Mouse (Mus musculus): ENCODE measurements around the gene Rbm18. TPM values are rescaled to one million over a fixed set of nuclear protein-coding genes. Genes with fewer than 3 reads are reported as not detected.
"Not testable (repeated sequence)": the region's sequence is repeated elsewhere in the genome, so short reads cannot be mapped to it uniquely, and the experiment has no call there.

Rbm18 gene
- polyA plus RNA-seq, 1 experiment from 2014 or later, result 63.6 TPM

DNA sequence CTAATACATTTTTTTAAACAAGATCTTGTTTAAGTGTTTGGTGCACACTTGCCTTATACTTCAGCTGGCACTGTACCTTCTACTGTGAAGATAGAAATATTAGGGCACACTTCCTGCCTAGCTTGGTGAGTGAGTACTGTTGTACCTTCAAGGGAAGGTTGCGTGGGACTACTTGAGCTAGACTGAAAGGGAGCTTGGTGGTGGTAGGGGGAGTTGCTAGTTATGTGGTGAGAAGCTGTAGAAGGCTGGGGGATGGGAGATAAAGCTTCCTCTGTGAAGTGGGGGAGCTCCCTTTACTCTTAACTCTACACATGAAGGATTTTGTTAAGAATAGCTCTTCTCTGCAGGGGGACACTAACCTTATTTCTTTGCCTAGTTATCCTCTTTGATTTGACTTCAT, 20.9 kb upstream of the Rbm18 start:
- no peaks in the 10 kb centered on the region for H3K4me1 ChIP-seq (replicated peaks)
- ATAC-seq (replicated peaks; ENCODE audit: insufficient number of reproducible peaks, insufficient read depth, low FRiP score, low read depth), result no peak
- no peak overlapping the region for H3K27ac ChIP-seq
- H3K9me3 ChIP-seq (replicated peaks), result no peaks in the 10 kb centered on the region
- H3K9ac ChIP-seq, result no peak overlapping the region
- no peak overlapping the region for H3K4me2 ChIP-seq
- WGBS, result 84% methylated on average over 1 of the region's 1 CpGs
- peaks cover 42% of the 10 kb centered on the region for H3K36me3 ChIP-seq
- H3K27me3 ChIP-seq, result no peaks in the 10 kb centered on the region
- no peak overlapping the region for H3K4me3 ChIP-seq

DNA sequence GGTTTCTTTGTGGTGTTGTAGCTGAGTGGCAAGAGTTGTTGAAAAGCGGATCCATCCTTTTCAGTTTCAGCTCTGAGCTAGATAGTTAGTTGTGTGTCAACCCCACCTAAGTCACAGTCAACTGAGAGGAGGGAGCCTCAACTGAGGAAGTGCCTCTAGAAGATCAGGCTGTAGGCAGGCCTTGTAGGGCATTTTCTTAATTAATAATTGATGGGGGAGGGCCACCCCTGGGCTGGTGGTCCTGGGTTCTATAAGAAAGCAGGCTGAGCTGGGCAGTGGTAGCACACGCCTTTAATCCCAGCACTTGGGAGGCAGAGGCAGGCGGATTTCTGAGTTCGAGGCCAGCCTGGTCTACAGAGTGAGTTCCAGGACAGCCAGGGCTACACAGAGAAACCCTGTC, 15.8 kb upstream of the Rbm18 start:
- 92% methylated on average over 4 of the region's 4 CpGs for WGBS
- not testable (repeated sequence) for H3K4me3 ChIP-seq; H3K27ac ChIP-seq; H3K27me3 ChIP-seq; H3K4me2 ChIP-seq; H3K9me3 ChIP-seq (replicated peaks); ATAC-seq (replicated peaks; ENCODE audit: insufficient number of reproducible peaks, insufficient read depth, low FRiP score, low read depth); H3K9ac ChIP-seq
- H3K4me1 ChIP-seq (replicated peaks), result peaks cover 18% of the 10 kb centered on the region
- peaks cover 25% of the 10 kb centered on the region for H3K36me3 ChIP-seq

GRCm38 (mm10) chr2:36148876-36149365, 12.3 kb upstream of the Rbm18 start:
- 39% methylated on average over 7 of the region's 7 CpGs for WGBS
- H3K4me2 ChIP-seq, result peak overlapping the region; percentile 28; the same call in 1 of the 2 replicates
- no peak overlapping the region for H3K4me3 ChIP-seq
- H3K9ac ChIP-seq, result no peak overlapping the region
- no peaks in the 10 kb centered on the region for H3K27me3 ChIP-seq
- no peak; the same call in 1 of the 2 replicates for ATAC-seq (replicated peaks; ENCODE audit: insufficient number of reproducible peaks, insufficient read depth, low FRiP score, low read depth)
- H3K4me1 ChIP-seq (replicated peaks), result peaks cover 18% of the 10 kb centered on the region
- H3K27ac ChIP-seq, result peak overlapping the region; percentile 82
- H3K36me3 ChIP-seq, result peaks cover 5% of the 10 kb centered on the region; the same call in 1 of the 2 replicates
- H3K9me3 ChIP-seq (replicated peaks), result no peaks in the 10 kb centered on the region

- Histone ChIP-seq H3K27ac (peak overlapping the region; percentile 79), H3K36me3 (peaks cover 19% of the 10 kb centered on the region), H3K27me3 (no peaks in the 10 kb centered on the region), H3K4me1 (replicated peaks) (peaks cover 32% of the 10 kb centered on the region), H3K9me3 (replicated peaks) (no peaks in the 10 kb centered on the region), H3K9ac (no peak overlapping the region), H3K4me3 (no peak overlapping the region), H3K4me2 (peak overlapping the region; percentile 24)
- 18% methylated on average over 2 of the region's 2 CpGs for WGBS
- no peak for ATAC-seq (replicated peaks; ENCODE audit: insufficient number of reproducible peaks, insufficient read depth, low FRiP score, low read depth)
Measured at GRCm38 (mm10) chr2:36139096-36139495, 2.5 kb upstream of the Rbm18 start.

DNA sequence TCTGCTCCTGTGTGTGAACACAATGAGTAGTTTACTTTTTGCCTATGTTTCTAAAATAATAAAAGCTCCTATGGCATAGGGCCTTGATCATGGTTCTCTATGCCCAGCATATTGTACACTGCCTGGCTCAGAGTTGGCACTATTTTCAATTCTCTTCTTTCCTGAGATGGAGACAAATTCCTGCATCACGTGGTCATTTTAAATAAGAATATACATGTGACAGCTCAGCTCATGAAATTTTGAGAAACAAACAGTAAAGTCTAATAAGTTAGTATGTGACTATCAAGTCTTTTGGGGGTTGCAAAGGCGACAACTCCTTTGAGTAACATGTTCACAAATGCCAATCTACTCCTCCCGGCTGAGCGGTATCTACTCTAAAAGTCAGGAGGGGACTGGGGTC, 686 bp downstream of the Rbm18 start:
- ATAC-seq (replicated peaks; ENCODE audit: insufficient number of reproducible peaks, insufficient read depth, low FRiP score, low read depth), result no peak
- Histone ChIP-seq H3K4me2 (peak overlapping the region; percentile 74), H3K4me1 (replicated peaks) (peaks cover 32% of the 10 kb centered on the region), H3K9me3 (replicated peaks) (no peaks in the 10 kb centered on the region), H3K9ac (peak overlapping the region; percentile 80), H3K36me3 (peaks cover 34% of the 10 kb centered on the region), H3K4me3 (peak overlapping the region; percentile 83), H3K27ac (peak overlapping the region; percentile 94), H3K27me3 (no peaks in the 10 kb centered on the region)
- WGBS, result under 1% methylated on average over 4 of the region's 4 CpGs

GRCm38 (mm10) chr2:36129051-36129450, 7.5 kb downstream of the Rbm18 start:
- H3K27ac ChIP-seq, result peak overlapping the region; percentile 32; the same call in 1 of the 2 replicates
- no peaks in the 10 kb centered on the region for H3K27me3 ChIP-seq
- no peak overlapping the region for H3K4me3 ChIP-seq
- no peaks in the 10 kb centered on the region for H3K9me3 ChIP-seq (replicated peaks)
- no peak for ATAC-seq (replicated peaks; ENCODE audit: insufficient number of reproducible peaks, insufficient read depth, low FRiP score, low read depth)
- H3K4me1 ChIP-seq (replicated peaks), result peaks cover 16% of the 10 kb centered on the region
- no peak overlapping the region for H3K4me2 ChIP-seq
- peaks cover 68% of the 10 kb centered on the region for H3K36me3 ChIP-seq
- H3K9ac ChIP-seq, result no peak overlapping the region
- WGBS, result 86% methylated on average over 3 of the region's 3 CpGs

GRCm38 (mm10) chr2:36127973-36128372, 8.6 kb downstream of the Rbm18 start:
- 61% methylated on average over 4 of the region's 4 CpGs for WGBS
- H3K4me3 ChIP-seq, result no peak overlapping the region
- no peak for ATAC-seq (replicated peaks; ENCODE audit: insufficient number of reproducible peaks, insufficient read depth, low FRiP score, low read depth)
- peaks cover 67% of the 10 kb centered on the region for H3K36me3 ChIP-seq
- no peak overlapping the region for H3K27ac ChIP-seq
- peaks cover 16% of the 10 kb centered on the region for H3K4me1 ChIP-seq (replicated peaks)
- no peaks in the 10 kb centered on the region for H3K9me3 ChIP-seq (replicated peaks)
- no peak overlapping the region for H3K9ac ChIP-seq
- no peaks in the 10 kb centered on the region for H3K27me3 ChIP-seq
- no peak overlapping the region for H3K4me2 ChIP-seq

GRCm38 (mm10) chr2:36126795-36127429, 9.7 kb downstream of the Rbm18 start:
- WGBS, result 90% methylated on average over 9 of the region's 9 CpGs
- H3K4me2 ChIP-seq, result no peak overlapping the region
- peaks cover 66% of the 10 kb centered on the region for H3K36me3 ChIP-seq
- H3K27ac ChIP-seq, result no peak overlapping the region
- no peaks in the 10 kb centered on the region for H3K27me3 ChIP-seq
- H3K9me3 ChIP-seq (replicated peaks), result no peaks in the 10 kb centered on the region
- no peak overlapping the region for H3K4me3 ChIP-seq
- H3K9ac ChIP-seq, result no peak overlapping the region
- H3K4me1 ChIP-seq (replicated peaks), result peaks cover 16% of the 10 kb centered on the region
- no peak for ATAC-seq (replicated peaks; ENCODE audit: insufficient number of reproducible peaks, insufficient read depth, low FRiP score, low read depth)

DNA sequence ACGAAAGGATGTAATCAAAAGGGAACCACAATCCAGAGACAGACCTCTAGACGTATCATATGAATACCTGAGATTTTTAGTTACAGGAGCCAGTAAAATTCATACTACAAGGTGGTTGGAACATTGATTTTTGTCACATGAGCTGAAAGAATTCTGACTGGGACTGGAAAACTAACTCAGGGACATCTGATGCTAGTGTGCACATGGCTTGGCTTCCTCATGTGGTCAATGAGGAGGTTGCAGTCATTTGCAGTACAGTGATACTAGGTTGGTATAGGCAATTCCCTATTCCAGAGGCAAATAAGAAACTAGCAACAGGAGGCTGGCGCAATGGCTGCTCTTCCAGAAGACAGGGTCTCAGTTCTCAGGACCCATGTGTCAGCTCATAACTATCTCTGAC, 23.9 kb downstream of the Rbm18 start:
- Histone ChIP-seq H3K27me3 (peaks cover 45% of the 10 kb centered on the region), H3K27ac (no peak overlapping the region), H3K4me1 (replicated peaks) (no peaks in the 10 kb centered on the region), H3K4me2 (no peak overlapping the region), H3K9me3 (replicated peaks) (no peaks in the 10 kb centered on the region), H3K9ac (no peak overlapping the region), H3K4me3 (no peak overlapping the region), H3K36me3 (peaks cover 15% of the 10 kb centered on the region)
- ATAC-seq (replicated peaks; ENCODE audit: insufficient number of reproducible peaks, insufficient read depth, low FRiP score, low read depth), result no peak
- 71% methylated on average over 3 of the region's 3 CpGs for WGBS

- no peak overlapping the region for H3K9ac ChIP-seq
- no peaks in the 10 kb centered on the region for H3K9me3 ChIP-seq (replicated peaks)
- ATAC-seq (replicated peaks; ENCODE audit: insufficient number of reproducible peaks, insufficient read depth, low FRiP score, low read depth), result no peak
- 9% methylated on average over 7 of the region's 7 CpGs for WGBS
- no peak overlapping the region for H3K4me3 ChIP-seq
- H3K4me2 ChIP-seq, result no peak overlapping the region
- peaks cover 21% of the 10 kb centered on the region for H3K4me1 ChIP-seq (replicated peaks)
- no peak overlapping the region for H3K27ac ChIP-seq
- H3K36me3 ChIP-seq, result no peaks in the 10 kb centered on the region
- H3K27me3 ChIP-seq, result peaks cover 85% of the 10 kb centered on the region
Measured at GRCm38 (mm10) chr2:36108615-36109014, 28.0 kb downstream of the Rbm18 start.

- peak within 1 kb of the TSS; percentile 26 for H3K9ac ChIP-seq
- no peaks in the 10 kb centered on the region for H3K36me3 ChIP-seq
- H3K27me3 ChIP-seq, result peaks cover 98% of the 10 kb centered on the region
- ATAC-seq (replicated peaks; ENCODE audit: insufficient number of reproducible peaks, insufficient read depth, low FRiP score, low read depth), result no peak
- H3K4me1 ChIP-seq (replicated peaks), result peaks cover 40% of the 10 kb centered on the region
- WGBS, result under 1% methylated on average over 56 of the region's 58 CpGs
- peak within 1 kb of the TSS; percentile 92 for H3K4me2 ChIP-seq
- H3K27ac ChIP-seq, result no peak within 1 kb of the TSS
- H3K9me3 ChIP-seq (replicated peaks), result no peaks in the 10 kb centered on the region
- peak within 1 kb of the TSS; percentile 55 for H3K4me3 ChIP-seq
Measured at GRCm38 (mm10) chr2:36104956-36105741, 31.4 kb downstream of the Rbm18 start, which contains the start of gene Lhx6. Lhx6 (minus strand) TSS chr2:36105408.
